Mouse (Mus musculus) intestine, postnatal 0 days (tissue): ENCODE results near the gene Pop7. TPM values are rescaled to one million over a fixed set of nuclear protein-coding genes. Genes with fewer than 3 reads are reported as not detected.

ENCODE experiments used
- ATAC-seq: fragments of 200-750 bp; cut with Nextera tagmentation; 2 replicates; pipeline ENCODE4 v1.8.0; 2017; ENCODE audit warnings: mild to moderate bottlenecking, moderate TSS enrichment, moderate library complexity
- H3K27ac ChIP-seq: fragments of 300-500 bp; sonication (generic); 2 replicates; pipeline ENCODE4 v1.5.1; 2014; ENCODE audit warnings: mild to moderate bottlenecking, low read depth, low read length, moderate library complexity
- H3K27me3 ChIP-seq: fragments of 300-500 bp; sonication (generic); replicated peaks from 2 replicates; pipeline ENCODE4 v1.6.1; 2014; ENCODE audit warnings: low read length, mixed read lengths; ENCODE audit not compliant: control insufficient read depth, insufficient read depth
- H3K36me3 ChIP-seq: fragments of 300-500 bp; sonication (generic); 2 replicates; pipeline ENCODE4 v1.6.1; 2014; ENCODE audit warnings: mild to moderate bottlenecking, moderate library complexity; ENCODE audit not compliant: control insufficient read depth, insufficient read depth
- H3K4me1 ChIP-seq: fragments of 300-500 bp; sonication (generic); replicated peaks from 2 replicates; pipeline ENCODE4 v1.6.1; 2014; ENCODE audit warnings: antibody characterized with exemption, low read length, mixed read lengths; ENCODE audit not compliant: control insufficient read depth, insufficient read depth
- H3K4me2 ChIP-seq: fragments of 300-500 bp; sonication (generic); replicated peaks from 2 replicates; pipeline ENCODE4 v1.6.1; 2014; ENCODE audit warnings: low read depth, mild to moderate bottlenecking, moderate library complexity
- H3K4me3 ChIP-seq: fragments of 300-500 bp; sonication (generic); 2 replicates; pipeline ENCODE4 v1.5.1; 2014; ENCODE audit warnings: low read depth, low read length
- H3K9ac ChIP-seq: fragments of 300-500 bp; sonication (generic); 2 replicates; pipeline ENCODE4 v1.6.1; 2014; ENCODE audit warnings: mild to moderate bottlenecking, low read depth, low read length
- H3K9me3 ChIP-seq: fragments of 300-500 bp; sonication (generic); 2 replicates; pipeline ENCODE4 v1.6.1; 2016; ENCODE audit warnings: mixed run types; ENCODE audit not compliant: control insufficient read depth
- CTCF ChIP-seq: sonication (generic); IDR thresholded peaks from 2 replicates; pipeline ENCODE4 v1.5.1; 2016; ENCODE audit warnings: low read depth, mild to moderate bottlenecking, control low read depth, antibody characterized with exemption, moderate library complexity
- WGBS: fragments of 180-500 bp; shearing (Covaris S2); extraction: QIAGEN DNeasy Blood & Tissue Kit; methylation state at CpG from one replicate; pipeline ENCODE4 v1.1.7; 2014; 5-methylcytosine and 5-hydroxymethylcytosine counted together
- polyA plus RNA-seq: library from polyadenylated mRNA; unstranded; fragments of >200 nt; fragmentation: Nextera tagmentation; extraction: Ambion mirVana; gene quantifications from 2 replicates; pipeline ENCODE4 v1.2.1, GENCODE M21; 2015

Gene Pop7
- polyA plus RNA-seq, 1 experiment from 2014 or later: 47.9 TPM

DNA sequence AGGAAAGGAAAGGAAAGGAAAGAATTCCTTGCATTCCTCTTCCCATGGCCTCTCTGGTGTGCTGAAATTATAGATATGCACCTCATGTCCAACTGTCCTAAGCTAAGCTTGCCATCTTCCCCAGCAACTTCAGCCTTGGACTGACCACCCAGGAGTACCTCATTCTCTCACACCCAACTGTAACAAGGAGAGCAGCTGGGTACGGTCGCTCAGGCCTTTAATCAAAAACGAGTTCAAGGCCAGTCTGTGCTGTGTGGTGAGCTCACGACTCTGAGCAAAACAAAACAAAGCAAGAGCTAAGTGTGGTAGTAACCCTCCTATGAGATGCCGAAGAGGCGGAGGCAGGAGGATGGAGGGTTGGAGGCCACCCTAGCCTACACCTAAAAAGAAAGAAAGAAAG, 38.7 kb upstream of the Pop7 start:
- Histone ChIP-seq H3K36me3 (no peaks in the 10 kb centered on the region), H3K27me3 (no peaks in the 10 kb centered on the region), H3K4me2 (no peak overlapping the region), H3K9me3 (no peaks in the 10 kb centered on the region), H3K27ac (no peak overlapping the region), H3K9ac (no peak overlapping the region), H3K4me3 (no peak overlapping the region), H3K4me1 (no peaks in the 10 kb centered on the region)
- 70% methylated on average over 6 of the region's 6 CpGs for WGBS
- no peak for TF ChIP-seq CTCF
- no peak for ATAC-seq

- H3K9ac ChIP-seq: no peak overlapping the region
- H3K4me2 ChIP-seq: no peak overlapping the region
- WGBS: 58% methylated on average over 7 of the region's 7 CpGs
- 0 out of 2 replicates have a peak, but pooled peaks cover 3% of the 10 kb centered on the region for H3K4me1 ChIP-seq
- H3K36me3 ChIP-seq: no peaks in the 10 kb centered on the region
- ATAC-seq: 0 out of 2 replicates have a peak, but pooled peaks have one; percentile 31
- H3K4me3 ChIP-seq: no peak overlapping the region
- no peak overlapping the region for H3K27ac ChIP-seq
- TF ChIP-seq CTCF: no peak
- H3K9me3 ChIP-seq: no peaks in the 10 kb centered on the region
- H3K27me3 ChIP-seq: no peaks in the 10 kb centered on the region
Measured at GRCm38 (mm10) chr5:137539291-137539801, 37.0 kb upstream of the Pop7 start.

DNA sequence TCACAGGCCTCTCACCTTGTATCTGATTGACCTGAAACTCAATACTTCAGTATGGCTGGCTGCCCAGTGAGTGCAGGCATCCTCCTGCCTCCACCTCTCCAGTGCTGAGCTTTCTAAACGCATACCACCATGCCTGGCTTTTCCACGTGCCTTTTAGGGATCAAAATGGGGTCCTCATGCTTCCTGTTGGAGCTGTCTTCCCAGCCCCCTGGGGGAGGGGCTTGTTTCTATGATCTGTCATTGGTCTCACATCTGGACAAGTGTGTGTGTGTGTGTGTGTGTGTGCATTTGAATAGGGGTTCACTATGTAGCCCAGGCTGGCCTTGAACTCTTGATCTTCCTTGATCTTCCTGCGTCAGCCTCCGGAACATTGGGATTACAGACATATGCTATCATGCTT, 35.1 kb upstream of the Pop7 start:
- no peak for TF ChIP-seq CTCF
- Histone ChIP-seq H3K4me3 (no peak overlapping the region), H3K4me2 (no peak overlapping the region), H3K9ac (no peak overlapping the region), H3K27ac (no peak overlapping the region), H3K9me3 (no peaks in the 10 kb centered on the region), H3K36me3 (no peaks in the 10 kb centered on the region), H3K4me1 (0 out of 2 replicates have a peak, but pooled peaks cover 3% of the 10 kb centered on the region), H3K27me3 (no peaks in the 10 kb centered on the region)
- no peak for ATAC-seq
- 60% methylated on average over 4 of the region's 4 CpGs for WGBS

GRCm38 (mm10) chr5:137535318-137535717, 33.0 kb upstream of the Pop7 start:
- WGBS: 37% methylated on average over 9 of the region's 9 CpGs
- TF ChIP-seq CTCF: no peak
- ATAC-seq: no peak
- H3K4me3 ChIP-seq: no peak overlapping the region
- H3K9me3 ChIP-seq: no peaks in the 10 kb centered on the region
- 0 out of 2 replicates have a peak, but pooled peaks cover 5% of the 10 kb centered on the region for H3K4me1 ChIP-seq
- H3K9ac ChIP-seq: no peak overlapping the region
- peak overlapping the region; percentile 38 for H3K4me2 ChIP-seq
- H3K27me3 ChIP-seq: no peaks in the 10 kb centered on the region
- H3K27ac ChIP-seq: no peak overlapping the region
- H3K36me3 ChIP-seq: peaks cover under 1% of the 10 kb centered on the region; the same call in 1 of the 2 replicates

- Histone ChIP-seq H3K4me1 (0 out of 2 replicates have a peak, but pooled peaks cover 9% of the 10 kb centered on the region), H3K27ac (peak overlapping the region; percentile 3; the same call in 1 of the 2 replicates), H3K9me3 (no peaks in the 10 kb centered on the region), H3K4me2 (no peak overlapping the region), H3K9ac (no peak overlapping the region), H3K36me3 (peaks cover 6% of the 10 kb centered on the region; the same call in 1 of the 2 replicates), H3K4me3 (no peak overlapping the region), H3K27me3 (no peaks in the 10 kb centered on the region)
- WGBS: 92% methylated on average over 3 of the region's 3 CpGs
- TF ChIP-seq CTCF: no peak
- no peak for ATAC-seq
Measured at GRCm38 (mm10) chr5:137534762-137535161, 32.4 kb upstream of the Pop7 start.

DNA sequence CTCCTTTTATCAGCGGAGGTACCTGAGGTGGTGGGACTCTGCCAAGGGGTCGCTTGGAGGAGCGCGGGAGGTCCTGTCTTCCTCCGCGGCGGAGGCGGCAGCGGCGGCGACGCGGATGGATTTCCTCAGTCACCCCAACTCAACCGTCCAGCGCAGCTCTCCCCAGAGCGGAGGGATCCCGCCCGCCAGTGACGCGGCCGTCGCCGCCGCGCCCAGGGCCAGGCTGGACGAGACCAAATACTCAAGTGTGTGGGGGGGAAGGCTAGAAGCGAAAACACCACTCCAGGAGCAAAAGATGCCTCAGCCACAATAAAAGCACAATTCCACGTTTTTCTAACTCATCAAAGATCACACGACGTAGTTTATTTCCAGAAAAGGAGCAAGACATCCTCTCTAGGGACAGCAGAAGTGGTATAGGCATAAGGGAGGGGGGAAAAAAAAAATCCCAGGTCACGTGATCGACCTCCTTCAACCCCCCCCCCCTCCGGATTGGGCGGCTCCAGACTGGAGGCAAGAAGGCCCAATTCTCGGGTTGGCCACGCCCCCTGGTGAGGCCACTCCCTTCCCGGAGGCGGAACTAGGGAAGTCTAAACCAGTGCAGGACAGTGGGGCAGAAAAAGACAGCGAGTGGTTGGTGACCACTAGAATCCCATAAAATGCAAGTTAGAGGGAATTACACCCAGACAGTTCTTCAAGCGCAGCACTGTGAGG, 31.0 kb upstream of the Pop7 start, which contains the start of the genes Epo and Gnb2:
Epo (minus strand) TSS at position 126 of the 711 bp plus-strand sequence.
Gnb2 (minus strand) TSS at position 394 of the 711 bp plus-strand sequence.
- peak within 1 kb of the TSS; percentile 64 for H3K9ac ChIP-seq
- peak; percentile 85 for ATAC-seq
- H3K4me1 ChIP-seq: 0 out of 2 replicates have a peak, but pooled peaks cover 9% of the 10 kb centered on the region
- peak within 1 kb of the TSS; percentile 72 for H3K4me3 ChIP-seq
- H3K36me3 ChIP-seq: peaks cover 21% of the 10 kb centered on the region
- no peak for TF ChIP-seq CTCF
- no peaks in the 10 kb centered on the region for H3K27me3 ChIP-seq
- no peaks in the 10 kb centered on the region for H3K9me3 ChIP-seq
- peak within 1 kb of the TSS; percentile 71 for H3K4me2 ChIP-seq
- peak within 1 kb of the TSS; percentile 83 for H3K27ac ChIP-seq
- under 1% methylated on average over 37 of the region's 40 CpGs for WGBS
